Mouse (Mus musculus) cerebellum, adult 2 months (tissue): ENCODE data around the gene Gm45062. TPM values are rescaled to one million over a fixed set of nuclear protein-coding genes. Genes with fewer than 3 reads are reported as not detected.

Experiments
- DNase-seq, 2 experiments: peaks; one replicate each; pipeline ENCODE4 v3.0.0; 2021
- H3K27ac ChIP-seq: fragments of 200-500 bp; 2 replicates; pipeline ENCODE4 v1.5.1; 2012; ENCODE audit warnings: low read length, control low read depth, inconsistent platforms; ENCODE audit not compliant: insufficient read depth
- H3K27me3 ChIP-seq: fragments of 200-500 bp; 2 replicates; pipeline ENCODE4 v1.6.1; 2012; ENCODE audit warnings: inconsistent platforms, mild to moderate bottlenecking, low read length, moderate library complexity; ENCODE audit not compliant: control insufficient read depth, insufficient read depth
- H3K4me1 ChIP-seq: fragments of 200-500 bp; 2 replicates; pipeline ENCODE4 v1.6.1; 2011; ENCODE audit warnings: low read length; ENCODE audit not compliant: control insufficient read depth, insufficient read depth
- H3K4me3 ChIP-seq: fragments of 200-500 bp; replicated peaks from 2 replicates; pipeline ENCODE3; 2011; ENCODE audit warnings: mild to moderate bottlenecking, low read depth, low read length, control low read depth; ENCODE audit not compliant: insufficient read depth
- CTCF ChIP-seq: fragments of 200-500 bp; IDR thresholded peaks from 2 replicates; pipeline ENCODE4 v1.5.1; 2011; ENCODE audit warnings: low read depth, mild to moderate bottlenecking, control low read depth, low read length, moderate library complexity, borderline replicate concordance; ENCODE audit not compliant: insufficient read depth
- POLR2A ChIP-seq: fragments of 200-500 bp; IDR thresholded peaks from 2 replicates; pipeline ENCODE4 v1.6.1; 2011; ENCODE audit warnings: low read length, control low read depth, borderline replicate concordance; ENCODE audit not compliant: insufficient read depth
- WGBS: fragments of 180-500 bp; shearing (Covaris S2); methylation state at CpG from one replicate; pipeline ENCODE4 v1.1.7; 2018; 5-methylcytosine and 5-hydroxymethylcytosine counted together
- polyA plus RNA-seq: library from polyadenylated mRNA; depleted of rRNA; stranded (reverse); fragments of >200 nt; gene quantifications from 2 replicates; pipeline ENCODE4 v1.2.3, GENCODE M21; 2012

The Gm45062 gene
- polyA plus RNA-seq, 1 experiment = 20.5 TPM

DNA sequence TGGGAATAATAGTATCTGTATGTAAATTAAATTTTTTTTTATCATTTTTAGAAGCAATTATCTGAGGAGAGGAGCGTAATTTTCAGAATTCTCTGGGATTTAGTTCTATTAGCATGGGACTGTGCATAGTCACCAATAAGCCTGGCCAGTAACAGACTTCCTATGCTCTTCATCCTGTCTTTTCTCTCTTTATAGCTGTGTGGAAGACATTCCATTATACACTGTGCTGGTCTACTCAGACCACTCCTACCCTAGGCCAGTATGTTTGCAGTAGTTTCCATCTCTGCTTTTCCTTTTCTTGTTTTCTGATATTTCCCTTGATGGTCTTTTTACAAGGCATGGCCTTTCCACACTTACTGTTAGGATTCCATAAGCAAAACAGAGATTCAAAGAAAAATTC, 74.1 kb downstream of the Gm45062 start:
- Histone ChIP-seq H3K27me3 (no peaks in the 10 kb centered on the region), H3K27ac (no peak overlapping the region), H3K4me3 (no peak overlapping the region), H3K4me1 (no peaks in the 10 kb centered on the region)
- DNase-seq = no peak
- TF ChIP-seq CTCF (no peak), POLR2A (no peak)
- WGBS = 98% methylated on average over 1 of the region's 1 CpGs

DNA sequence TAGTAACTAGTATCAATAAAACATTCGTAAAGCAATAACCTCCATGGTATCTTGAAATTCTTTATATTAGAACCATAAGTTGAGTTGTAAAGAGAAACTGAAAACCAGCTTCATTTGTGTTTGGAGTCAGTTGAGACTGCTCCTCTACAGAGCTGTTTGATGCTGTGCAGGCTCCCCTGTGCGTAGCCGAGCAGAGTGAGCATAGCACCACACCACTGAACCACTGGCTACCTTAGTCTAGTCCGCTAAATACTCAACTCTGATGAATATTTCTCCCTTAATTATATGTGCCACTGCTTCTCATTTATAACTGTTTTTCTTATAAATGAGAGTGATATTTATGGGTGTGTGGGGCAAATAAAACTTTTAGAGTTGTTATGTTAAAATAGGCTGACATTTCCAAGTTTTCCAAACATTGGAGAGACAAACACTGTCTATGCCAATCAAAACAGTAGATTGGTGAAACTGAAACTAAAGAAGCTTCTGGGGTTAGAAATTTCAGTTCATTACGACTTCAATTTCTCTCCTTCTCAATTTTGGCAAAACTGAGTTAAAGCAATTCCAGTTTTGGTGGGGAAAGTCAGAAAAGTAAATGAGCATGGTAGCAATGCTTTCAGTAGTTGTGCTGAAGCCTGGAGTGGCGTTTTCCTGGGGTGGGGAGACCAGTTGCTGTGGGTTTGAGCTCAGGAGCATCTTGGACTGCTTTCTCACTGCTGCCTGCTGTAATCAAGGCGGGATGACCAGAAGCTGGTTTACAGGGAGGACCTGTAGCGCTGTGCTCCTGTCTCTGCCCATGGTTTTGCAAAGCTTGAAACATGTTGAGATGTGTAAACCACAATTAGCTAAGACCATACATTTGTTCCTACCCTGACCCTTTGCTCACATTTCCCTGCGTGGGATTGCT, 77.5 kb downstream of the Gm45062 start:
- H3K27ac ChIP-seq = no peak overlapping the region
- no peaks in the 10 kb centered on the region for H3K4me1 ChIP-seq
- DNase-seq = no peak
- TF ChIP-seq CTCF (no peak), POLR2A (no peak)
- no peaks in the 10 kb centered on the region for H3K27me3 ChIP-seq
- WGBS = 89% methylated on average over 9 of the region's 9 CpGs
- H3K4me3 ChIP-seq = no peak overlapping the region

DNA sequence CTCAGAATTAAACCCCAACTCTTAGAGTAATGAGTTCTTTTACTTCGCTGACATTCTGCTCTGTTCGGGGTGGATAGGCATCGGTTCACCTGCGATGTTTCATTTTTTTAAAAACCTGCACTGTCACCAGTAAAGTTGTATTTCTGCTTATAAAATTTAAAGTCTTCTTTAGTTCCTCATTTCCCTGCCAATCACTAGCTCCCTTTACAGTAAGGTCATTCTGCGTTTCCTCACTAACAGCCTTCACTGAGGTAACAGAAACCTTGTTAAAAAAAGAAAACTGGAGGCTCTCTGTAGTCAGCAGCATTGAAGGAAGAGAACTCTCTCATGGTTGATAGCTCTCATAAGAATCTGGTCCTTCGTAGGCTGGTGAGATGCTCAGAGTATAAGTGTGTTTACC, 80.2 kb downstream of the Gm45062 start:
- no peak for DNase-seq
- Histone ChIP-seq H3K27ac (no peak overlapping the region), H3K4me3 (no peak overlapping the region), H3K27me3 (no peaks in the 10 kb centered on the region), H3K4me1 (no peaks in the 10 kb centered on the region)
- 95% methylated on average over 6 of the region's 6 CpGs for whole genome bisulfite sequencing
- no peak for TF ChIP-seq POLR2A
- no peak for TF ChIP-seq CTCF

DNA sequence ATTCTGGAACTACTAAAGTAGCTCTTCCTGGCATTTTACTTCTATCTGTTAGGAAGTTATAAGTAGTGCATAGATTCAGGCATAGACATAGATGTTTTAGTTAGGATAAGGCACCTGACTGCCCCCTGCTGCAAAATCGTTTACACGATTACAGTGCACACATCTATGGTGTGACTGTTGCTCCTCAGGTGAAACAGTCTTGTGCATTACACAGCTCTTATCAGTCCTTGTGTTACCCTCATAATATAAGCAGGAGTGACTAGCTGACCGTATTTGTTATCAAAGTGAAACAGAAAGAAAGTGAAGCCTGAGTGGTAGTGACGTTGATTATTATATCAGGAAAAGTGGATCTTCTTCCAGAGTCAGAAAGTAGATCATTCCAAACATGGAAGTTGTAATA, 84.0 kb downstream of the Gm45062 start:
- H3K4me3 ChIP-seq = no peak overlapping the region
- 93% methylated on average over 4 of the region's 4 CpGs for WGBS
- TF ChIP-seq POLR2A (no peak), CTCF (no peak)
- DNase-seq = no peak
- no peak overlapping the region for H3K27ac ChIP-seq
- H3K27me3 ChIP-seq = no peaks in the 10 kb centered on the region
- no peaks in the 10 kb centered on the region for H3K4me1 ChIP-seq

DNA sequence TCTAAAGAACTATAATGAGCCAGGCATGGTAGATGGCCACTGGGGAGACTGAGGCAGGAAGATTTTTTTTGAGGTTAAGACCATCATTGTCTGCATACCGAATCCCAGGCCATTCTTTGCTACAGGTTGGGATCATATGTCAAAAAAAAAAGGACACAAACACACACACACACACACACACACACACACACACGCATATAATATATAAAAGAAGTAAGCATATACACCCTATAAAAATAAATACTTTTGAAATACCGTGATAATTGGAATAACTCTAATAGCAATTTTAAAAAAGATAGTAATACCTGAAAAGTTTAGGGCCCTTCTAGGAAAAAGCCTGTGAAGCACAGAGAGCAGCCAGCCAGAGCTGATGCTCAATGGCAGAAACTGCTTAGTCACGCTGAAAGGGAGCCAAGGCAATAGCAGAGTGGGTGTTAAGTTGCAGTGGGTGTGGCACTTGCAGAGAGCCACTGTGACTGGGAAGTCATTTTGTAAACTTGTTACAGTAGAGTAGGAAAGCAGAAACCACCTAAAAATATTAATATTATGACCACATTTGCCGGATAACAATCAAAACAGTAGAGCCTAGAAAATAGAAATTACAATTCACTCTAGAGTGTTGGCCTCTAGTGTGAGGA, 86.1 kb downstream of the Gm45062 start:
- no peak for DNase-seq
- no peak overlapping the region for H3K4me3 ChIP-seq
- TF ChIP-seq CTCF = no peak
- no peak for TF ChIP-seq POLR2A
- no peak overlapping the region for H3K27ac ChIP-seq
- 79% methylated on average over 5 of the region's 5 CpGs for WGBS
- no peaks in the 10 kb centered on the region for H3K4me1 ChIP-seq
- no peaks in the 10 kb centered on the region for H3K27me3 ChIP-seq

DNA sequence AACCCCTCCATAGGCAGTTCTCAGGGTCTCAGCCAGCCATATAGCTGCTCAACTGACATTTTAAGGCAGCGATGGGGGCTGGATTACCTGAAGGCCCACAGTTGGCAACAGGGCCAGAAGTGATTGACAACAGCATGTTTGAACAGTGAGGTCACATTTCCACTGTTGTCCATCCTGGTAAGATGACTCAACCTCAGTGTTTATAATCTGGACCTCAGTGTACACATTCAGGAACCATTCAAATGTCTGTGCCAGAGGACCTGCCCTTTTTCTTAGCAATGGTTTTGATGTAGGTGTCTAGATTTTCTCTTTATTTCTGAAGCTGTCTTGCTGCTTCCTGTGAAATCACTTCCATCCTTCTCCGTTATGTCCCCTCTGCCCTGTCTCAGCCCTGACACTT, 87.9 kb downstream of the Gm45062 start:
- 96% methylated on average over 2 of the region's 2 CpGs for WGBS
- no peak overlapping the region for H3K4me3 ChIP-seq
- no peak for DNase-seq
- H3K27ac ChIP-seq = no peak overlapping the region
- H3K27me3 ChIP-seq = no peaks in the 10 kb centered on the region
- no peaks in the 10 kb centered on the region for H3K4me1 ChIP-seq
- TF ChIP-seq CTCF (no peak), POLR2A (no peak)

DNA sequence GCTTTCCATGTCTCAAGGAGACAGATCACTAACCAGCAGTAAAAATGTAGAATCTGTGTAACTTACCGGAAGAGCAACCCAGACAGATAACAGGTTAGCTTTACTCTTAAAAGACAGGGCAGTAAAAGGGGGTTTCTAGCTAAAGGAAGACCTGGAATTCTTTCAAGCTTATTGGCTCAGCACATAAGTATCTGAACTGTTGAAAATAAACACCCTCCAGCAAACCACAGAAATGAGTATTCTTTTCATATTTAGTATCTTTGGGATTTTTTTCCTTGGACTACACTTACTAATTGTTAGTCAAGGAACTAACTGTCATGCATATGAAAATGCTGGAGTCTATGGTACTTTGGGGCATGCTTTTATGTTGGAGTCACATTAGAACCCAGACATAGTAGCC, 89.1 kb downstream of the Gm45062 start:
- no peaks in the 10 kb centered on the region for H3K27me3 ChIP-seq
- WGBS = 96% methylated on average over 1 of the region's 1 CpGs

DNA sequence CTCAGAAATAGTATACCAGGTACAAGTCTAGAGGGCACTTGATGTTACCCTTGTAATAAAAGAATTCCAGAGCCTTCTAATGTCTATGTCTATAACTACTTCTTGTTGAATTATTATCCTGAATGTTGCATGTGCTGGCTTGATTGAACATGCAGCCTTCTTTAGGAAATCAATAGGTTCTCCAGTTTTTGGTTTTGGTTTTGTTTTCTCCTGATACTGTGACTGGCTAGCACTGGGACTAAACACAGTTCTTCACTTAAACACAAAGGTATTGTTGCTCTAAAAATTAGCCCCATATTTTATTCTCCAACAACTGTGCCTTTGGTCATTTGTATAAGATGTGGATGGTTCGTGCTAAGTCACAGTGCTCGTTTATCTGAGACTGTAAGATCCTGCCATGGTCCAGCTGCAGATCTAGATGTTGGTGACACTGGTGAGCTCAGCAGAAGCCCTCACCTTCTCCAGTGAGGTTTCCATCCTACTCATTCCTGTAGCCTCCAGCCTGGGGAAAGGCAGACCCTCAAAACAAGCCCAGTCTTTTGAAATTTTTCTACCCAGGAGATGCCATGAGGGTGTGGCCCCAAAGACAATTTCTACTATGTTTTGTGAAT, 89.9 kb downstream of the Gm45062 start:
- no peaks in the 10 kb centered on the region for H3K27me3 ChIP-seq
- H3K27ac ChIP-seq = no peak overlapping the region
- 91% methylated on average over 2 of the region's 2 CpGs for WGBS
- no peak overlapping the region for H3K4me3 ChIP-seq
- no peak for TF ChIP-seq POLR2A
- no peak for DNase-seq
- no peaks in the 10 kb centered on the region for H3K4me1 ChIP-seq

More for the DNA sequence above, 89.1 kb downstream of the Gm45062 start:
- H3K4me3 ChIP-seq = no peak overlapping the region
- DNase-seq = no peak
- TF ChIP-seq CTCF = no peak
- TF ChIP-seq POLR2A = no peak
- H3K4me1 ChIP-seq = no peaks in the 10 kb centered on the region
- no peak overlapping the region for H3K27ac ChIP-seq

DNA sequence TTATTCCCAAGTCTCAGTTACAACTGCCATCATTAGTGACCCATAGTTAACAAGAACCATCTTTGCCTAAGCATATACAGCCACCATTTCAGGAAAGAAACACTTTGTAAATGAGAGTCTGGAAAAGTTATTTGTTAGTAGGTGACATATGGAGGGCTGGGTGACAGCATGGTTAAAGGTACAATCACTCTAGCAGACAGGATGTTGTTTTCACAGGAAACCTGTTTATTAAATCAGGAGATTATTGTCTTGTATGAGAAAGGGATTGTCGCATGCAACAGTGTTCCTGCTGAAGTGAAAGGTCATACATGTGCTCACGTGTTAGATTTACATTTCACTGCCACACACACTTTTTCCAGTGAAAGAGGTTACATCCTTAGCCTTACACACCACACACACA, 92.3 kb downstream of the Gm45062 start:
- Histone ChIP-seq H3K4me3 (no peak overlapping the region), H3K27ac (no peak overlapping the region), H3K4me1 (no peaks in the 10 kb centered on the region), H3K27me3 (no peaks in the 10 kb centered on the region)
- WGBS = 86% methylated on average over 2 of the region's 2 CpGs
- no peak for DNase-seq
- TF ChIP-seq CTCF (no peak), POLR2A (no peak)
